ENCODE assay signal across 23 mouse cellular contexts in the genomic region with DNA sequence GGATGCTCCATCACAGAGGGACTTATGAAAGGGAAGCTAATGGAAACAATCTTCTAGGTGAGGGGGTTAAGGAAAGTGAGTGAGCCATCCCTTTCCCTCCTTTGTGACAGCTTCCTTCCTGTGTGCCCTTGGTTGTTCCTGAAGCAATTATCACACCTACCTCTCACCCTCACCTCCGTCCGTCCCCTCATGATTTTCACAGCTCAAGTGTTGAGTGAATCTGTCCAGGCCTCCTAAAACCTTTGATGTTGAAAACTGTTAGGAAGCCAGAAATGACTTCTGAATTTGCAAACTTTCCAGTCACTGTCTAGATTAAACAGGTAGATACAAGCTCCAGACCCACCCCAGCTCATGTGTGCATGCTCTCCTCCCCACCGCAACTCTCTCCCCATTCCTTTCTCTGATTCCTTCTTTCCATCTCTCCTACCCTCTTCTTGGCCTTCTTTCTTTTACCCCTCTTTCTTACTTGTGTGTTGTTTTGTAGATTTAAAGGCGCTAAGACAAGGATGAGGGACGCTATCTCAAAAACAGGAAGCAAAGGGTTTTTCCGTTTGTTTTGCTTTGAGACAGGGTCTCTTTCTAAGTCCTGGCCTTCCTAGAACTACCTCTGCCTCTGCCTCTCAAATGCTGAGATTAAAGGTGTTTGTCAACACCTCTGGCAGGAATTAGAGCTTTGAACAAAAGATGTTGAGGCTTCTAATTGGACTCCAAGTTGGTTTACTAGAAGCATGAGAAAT. TPM values are rescaled to one million over a fixed set of nuclear protein-coding genes. Genes with fewer than 3 reads are reported as not detected.
DNase-seq lines count a peak whose midpoint lies in the region; ATAC-seq lines count a peak whose summit lies in the region.
"Had no signal": no experiment of that assay in that cellular context is flagged by ENCODE, and none has a peak within 500 bp of the region (broad histone marks: within the 10 kb centered on the region; RNA-seq: fewer than 3 reads in every experiment).

No protein-coding gene starts in this region.

- no peak for ATAC-seq in megakaryocyte-erythroid progenitor cell, adult 5-6 weeks (replicated peaks; ENCODE audit: low FRiP score, low TSS enrichment, poor library complexity, severe bottlenecking)
- ATAC-seq: forebrain, embryonic 16.5 days; liver, embryonic 12.5 days; liver, postnatal 0 days; midbrain, embryonic 16.5 days had no signal

- DNase-seq in lung, postnatal 25 days (ENCODE audit: low spot score), result peak; percentile 20
- no peak for DNase-seq in lung, postnatal 4 days
- DNase-seq in thymus, postnatal 0 days (ENCODE audit: low spot score), result peak; percentile 25
- no peak for DNase-seq in thymus, postnatal 4 days
- peak; percentile 45 for DNase-seq in T-cell, adult 2 months (ENCODE audit: low spot score)
- peak; percentile 10 to 13 for DNase-seq in natural killer cell, adult 2 months (ENCODE audit: low spot score in 2 of 2)
- no peak for DNase-seq in adrenal gland, adult 18-20 months (ENCODE audit: low spot score in 2 of 2)
- DNase-seq: adrenal gland, postnatal 25 days; cerebellum, adult 11-12 months; cerebellum, postnatal 10 days; gastrocnemius, adult 2 months; heart, postnatal 36 days; kidney, adult 11 months; kidney, postnatal 14 days; left cerebral cortex, postnatal 4 days; liver, postnatal 0 days had no signal

RNA-seq across cellular contexts. Expression of a gene that starts 48.9 kb away (rescaled TPM):
- polyA plus RNA-seq in thymus, postnatal 0 days (2015; fragmentation: Nextera tagmentation; extraction: Ambion mirVana), result 228 and 249 TPM in 2 replicates
- 3.7 and 17.0 TPM in 2 replicates for total RNA-seq in megakaryocyte-erythroid progenitor cell, adult 5-6 weeks (2014; fragmentation: Nextera tagmentation)
- 0.50 and 3.5 TPM in 2 replicates for total RNA-seq in megakaryocyte-erythroid progenitor cell, adult 5-6 weeks (2017)
- total RNA-seq in adrenal gland, adult 18-20 months (2021), result under 1 TPM; 0.30 to 0.35 TPM
- total RNA-seq: gastrocnemius, adult 2 months; layer of hippocampus, postnatal 25 days; left cerebral cortex, postnatal 4 days had no signal
- polyA plus RNA-seq: forebrain, embryonic 11.5 days; forebrain, embryonic 16.5 days; G1E; midbrain, embryonic 16.5 days had no signal

Comparison
In these comparisons a context has a peak if more than half of its experiments do, and no peak if none do; other contexts are left out.
1. DNase-seq: peak in lung, postnatal 25 days (single experiment), thymus, postnatal 0 days (single experiment), T-cell, adult 2 months (single experiment) and natural killer cell, adult 2 months (2 of 2); none in lung, postnatal 4 days (0 of 2), thymus, postnatal 4 days (single experiment) and adrenal gland, adult 18-20 months (0 of 2).